Mouse (Mus musculus): Measurements from ENCODE around the gene Nup214. TPM values are rescaled to one million over a fixed set of nuclear protein-coding genes. Genes with fewer than 3 reads are reported as not detected.
A peak's percentile ranks its signal among the peaks of the same experiment; 100 is the strongest.
"Not testable (repeated sequence)": the region's sequence is repeated elsewhere in the genome, so short reads cannot be mapped to it uniquely, and the experiment has no call there.

Nup214 gene
- total RNA-seq, 2 experiments from 2014 or later, result 27.2 to 34.6 TPM

DNA sequence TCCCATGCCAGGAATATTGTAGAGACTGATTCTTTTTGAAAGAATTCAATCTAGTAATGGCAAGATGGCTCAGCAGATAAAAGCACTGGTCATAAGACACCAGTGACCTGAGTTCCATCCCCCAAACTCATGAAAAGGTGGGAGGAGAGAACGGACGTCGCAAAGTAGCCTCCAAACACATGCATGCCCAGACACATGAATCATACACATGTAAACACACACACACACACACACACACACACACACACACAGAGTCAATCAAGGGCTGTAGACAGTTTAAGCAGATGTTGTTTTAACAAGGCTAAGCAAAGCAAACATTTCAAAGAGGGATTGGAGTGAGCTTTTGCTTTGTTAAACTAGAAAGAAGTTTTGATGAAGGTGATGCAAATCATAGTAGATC is 10.0 kb upstream of the Nup214 start:
- DNase-seq, result no peak

DNA sequence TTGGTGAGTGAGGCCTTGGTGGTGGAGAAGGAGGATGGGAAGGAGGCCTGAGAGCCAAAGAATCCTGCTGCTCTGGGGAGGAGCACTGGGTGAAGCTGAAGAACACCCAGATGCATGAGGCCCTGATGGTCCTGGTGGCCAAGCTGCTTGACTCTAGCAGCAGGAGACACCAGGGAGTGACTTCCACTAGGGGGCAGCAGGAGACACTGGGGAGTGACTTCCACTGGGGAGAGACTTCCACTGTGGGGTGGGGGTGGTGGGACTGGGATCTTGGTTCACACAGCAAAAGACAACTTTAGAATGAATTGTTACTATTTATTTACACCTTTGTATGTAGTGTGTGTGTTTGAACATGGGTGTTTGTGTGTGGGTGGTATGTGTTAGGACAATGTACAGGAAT is 9.1 kb upstream of the Nup214 start:
- DNase-seq, result peak; percentile 53

GRCm38 (mm10) chr2:31966801-31967200 is 7.4 kb upstream of the Nup214 start:
- no peak for DNase-seq

DNA sequence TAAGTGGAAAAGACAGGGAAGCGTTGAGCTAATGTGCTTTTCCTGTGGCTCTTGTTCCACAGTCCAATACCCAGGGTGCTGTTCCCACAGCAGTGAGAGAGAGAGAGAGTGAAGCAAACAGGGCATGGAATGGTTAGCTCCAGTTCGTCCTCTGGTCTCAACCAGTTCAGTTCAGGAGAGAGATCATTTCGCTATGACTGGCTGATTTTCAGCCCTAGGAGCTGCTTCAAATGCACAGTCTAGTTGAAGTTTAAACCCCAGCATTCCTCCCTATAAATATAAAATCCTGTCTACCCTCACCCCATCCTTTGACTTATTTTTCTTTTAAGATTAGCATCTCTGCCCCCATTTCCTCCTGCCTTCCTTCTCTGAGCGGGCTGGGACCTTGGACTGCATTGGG is 1.6 kb upstream of the Nup214 start:
- no peak for DNase-seq

- no peak for DNase-seq
These were observed 654 bp downstream of the Nup214 start for GRCm38 (mm10) chr2:31974809-31975371.

DNA sequence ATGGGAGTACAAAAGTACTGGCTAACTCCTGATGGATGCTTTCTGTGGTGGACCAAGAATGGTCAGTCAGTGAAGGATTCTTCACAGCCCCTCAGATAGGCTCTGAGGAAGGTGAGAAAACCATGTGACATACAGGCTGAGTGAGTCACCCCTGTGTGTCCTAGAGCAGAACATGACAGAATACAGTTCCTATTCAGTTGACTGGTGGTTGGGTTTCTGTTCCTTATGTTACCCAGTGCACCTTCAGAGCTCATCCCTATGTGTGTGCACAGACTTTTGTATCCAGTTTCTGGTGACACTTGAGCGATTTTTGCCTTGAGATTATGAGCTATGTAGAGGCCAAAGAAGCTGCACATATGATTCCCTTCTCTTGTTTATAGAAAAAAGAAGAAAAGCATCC is 13.5 kb downstream of the Nup214 start:
- DNase-seq, result no peak

- DNase-seq, result no peak
These were observed 16.7 kb downstream of the Nup214 start for GRCm38 (mm10) chr2:31990961-31991360.

- no peak for DNase-seq
These were observed 20.7 kb downstream of the Nup214 start for GRCm38 (mm10) chr2:31994896-31995295.

- DNase-seq, result no peak
These were observed 21.8 kb downstream of the Nup214 start for GRCm38 (mm10) chr2:31996060-31996459.

- DNase-seq, result no peak
These were observed 23.3 kb downstream of the Nup214 start for GRCm38 (mm10) chr2:31997539-31997938.

GRCm38 (mm10) chr2:31998443-31998842 is 24.2 kb downstream of the Nup214 start:
- DNase-seq, result no peak

- DNase-seq, result no peak
These were observed 34.1 kb downstream of the Nup214 start for GRCm38 (mm10) chr2:32008311-32008710.

DNA sequence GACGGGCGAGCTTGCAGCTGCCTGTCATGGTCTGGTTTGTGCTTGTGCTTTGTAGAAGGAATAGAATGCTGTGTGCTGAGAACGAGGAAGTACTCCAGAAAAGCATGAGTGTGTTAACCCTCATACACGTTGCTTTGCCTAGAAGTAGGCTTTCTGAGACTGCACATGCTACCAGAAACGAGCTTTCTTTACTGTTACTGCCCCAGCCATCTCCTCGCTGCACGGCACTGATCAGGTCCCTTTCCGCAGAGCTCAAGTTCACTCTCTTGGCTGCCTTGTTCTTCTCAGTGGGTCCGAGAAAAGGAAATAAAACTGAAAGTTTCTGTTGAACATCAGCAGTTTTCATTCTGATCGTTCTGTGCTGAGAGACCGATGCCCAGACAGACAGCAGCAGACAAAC is 34.5 kb downstream of the Nup214 start:
- DNase-seq, result no peak

- no peak for DNase-seq
These were observed 45.5 kb downstream of the Nup214 start for GRCm38 (mm10) chr2:32019704-32020103.

DNA sequence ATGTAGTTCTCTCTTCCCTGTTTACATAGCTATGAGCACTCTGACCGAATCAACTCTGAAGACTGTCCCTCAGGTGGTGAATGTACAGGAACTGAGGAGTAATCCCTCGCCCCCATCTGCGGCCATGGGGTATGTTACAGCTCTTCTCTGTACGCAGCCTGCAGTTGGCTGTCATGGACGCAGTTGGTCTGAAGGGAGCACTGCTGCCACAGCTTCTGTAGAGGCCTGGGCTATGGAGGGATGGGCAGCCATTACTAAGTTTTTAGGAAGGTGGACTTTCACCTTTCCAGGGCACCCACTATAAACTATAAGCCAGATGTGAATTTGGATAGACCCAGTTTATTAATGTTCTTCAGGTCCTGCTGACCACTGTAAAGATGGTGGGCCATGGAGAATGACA is 46.0 kb downstream of the Nup214 start:
- DNase-seq, result no peak

- DNase-seq, result no peak
These were observed 50.1 kb downstream of the Nup214 start for GRCm38 (mm10) chr2:32024372-32024771.

DNA sequence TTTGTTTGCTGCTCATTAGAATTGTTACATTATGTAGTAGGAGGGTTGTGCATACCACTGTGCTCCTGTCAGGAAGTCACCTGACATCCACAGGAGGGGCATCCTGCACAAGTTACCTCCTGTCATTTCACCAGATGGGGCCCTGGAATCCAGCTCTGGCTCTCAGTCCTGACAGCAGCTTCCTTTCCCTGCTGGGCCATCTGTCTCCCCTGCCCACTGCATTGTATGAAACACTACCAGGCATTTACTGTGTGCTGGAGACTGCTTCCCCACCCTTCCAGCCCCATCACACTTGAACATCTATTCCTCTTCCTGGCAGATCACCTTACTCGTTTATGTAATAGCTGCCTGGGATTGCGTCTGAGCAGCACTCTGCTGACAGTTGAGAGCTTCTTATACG is 55.4 kb downstream of the Nup214 start:
- no peak for DNase-seq

DNA sequence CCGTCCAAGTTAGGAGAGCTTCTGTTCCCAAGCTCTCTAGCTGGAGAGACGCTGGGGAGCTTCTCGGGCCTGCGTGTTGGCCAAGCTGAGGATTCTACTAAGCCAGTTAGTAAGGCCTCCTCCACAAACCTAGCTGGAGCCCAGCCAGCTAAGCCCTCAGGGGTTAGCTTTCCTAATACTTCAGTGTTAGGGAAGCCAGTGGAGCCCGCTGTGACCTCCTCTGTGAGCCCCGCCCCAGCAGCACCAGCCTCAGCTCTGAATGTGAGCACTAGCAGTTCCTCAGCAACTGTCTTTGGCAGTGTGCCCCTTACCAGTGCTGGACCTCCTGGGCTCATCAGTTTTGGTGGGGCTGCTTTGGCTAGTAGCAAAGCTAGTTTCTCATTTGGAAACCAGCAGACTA is 59.2 kb downstream of the Nup214 start:
- peak; percentile 76 for DNase-seq

- DNase-seq, result no peak
These were observed 60.0 kb downstream of the Nup214 start for GRCm38 (mm10) chr2:32034206-32034605.

DNA sequence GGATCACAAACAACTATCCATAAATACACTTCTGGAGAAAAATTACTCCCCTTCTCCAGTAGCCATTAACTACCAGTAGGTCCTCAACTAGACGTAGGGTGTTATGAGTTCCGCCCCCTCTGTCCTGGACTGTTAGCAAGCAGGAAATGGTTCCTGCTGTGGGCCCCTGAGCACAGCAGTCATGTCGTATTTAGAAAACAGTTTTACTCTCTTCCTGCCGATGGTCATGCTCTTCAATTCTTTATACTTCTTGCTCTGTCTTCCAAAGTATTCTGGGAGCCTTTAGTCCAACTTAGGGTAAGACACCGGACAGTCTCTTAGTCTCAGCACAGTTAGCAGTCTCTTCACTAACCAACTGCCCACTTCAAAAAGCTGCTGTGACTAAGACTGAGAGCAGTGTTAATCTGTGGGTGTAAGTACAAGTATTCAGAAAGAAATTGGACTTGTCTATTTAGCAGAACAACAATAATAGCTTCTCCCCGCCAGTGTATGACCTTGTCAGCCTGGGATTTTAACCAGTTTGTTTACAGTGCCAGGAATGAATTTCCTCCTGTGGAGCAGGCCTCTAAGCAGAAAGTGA is 63.1 kb downstream of the Nup214 start:
- DNase-seq, result no peak

GRCm38 (mm10) chr2:32038661-32039081 is 64.4 kb downstream of the Nup214 start:
- no peak for DNase-seq

DNA sequence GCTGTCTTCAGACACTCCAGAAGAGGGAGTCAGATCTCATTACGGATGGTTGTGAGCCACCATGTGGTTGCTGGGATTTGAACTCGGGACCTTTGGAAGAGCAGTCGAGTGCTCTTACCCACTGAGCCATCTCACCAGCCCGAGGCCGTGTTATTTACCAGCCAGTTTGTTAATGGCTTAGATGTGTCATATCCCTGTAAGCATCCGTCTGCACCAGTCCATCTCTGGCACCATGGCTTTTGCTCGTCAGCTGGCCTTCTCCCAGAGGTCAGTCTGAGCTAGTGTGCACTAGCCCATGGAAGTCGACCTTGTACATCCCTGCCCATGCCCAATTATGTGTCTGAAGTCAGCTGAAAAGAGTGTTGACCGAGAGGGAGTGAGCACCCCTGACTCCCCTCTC is 66.4 kb downstream of the Nup214 start:
- not testable (repeated sequence) for DNase-seq

- no peak for DNase-seq
These were observed 66.9 kb downstream of the Nup214 start for GRCm38 (mm10) chr2:32041087-32041486.

GRCm38 (mm10) chr2:32043836-32044235 is 69.6 kb downstream of the Nup214 start:
- DNase-seq, result no peak

- DNase-seq, result peak; percentile 44
These were observed 71.1 kb downstream of the Nup214 start for GRCm38 (mm10) chr2:32045375-32045774.
